Mouse (Mus musculus) cortical plate, adult 2 months (tissue): Measurements from ENCODE around the gene Fstl4.

Source experiments
- CTCF ChIP-seq: fragments of 200-500 bp; IDR thresholded peaks from 2 replicates; pipeline ENCODE4 v1.5.1; 2011; ENCODE audit warnings: mild to moderate bottlenecking, control low read depth, low read length; ENCODE audit not compliant: insufficient read depth; ENCODE audit errors: extremely low read depth
- POLR2A ChIP-seq: fragments of 200-500 bp; IDR thresholded peaks from 2 replicates; pipeline ENCODE4 v1.6.1; 2011; ENCODE audit warnings: mild to moderate bottlenecking, low read length, control low read depth; ENCODE audit not compliant: insufficient read depth; ENCODE audit errors: extremely low read depth

DNA sequence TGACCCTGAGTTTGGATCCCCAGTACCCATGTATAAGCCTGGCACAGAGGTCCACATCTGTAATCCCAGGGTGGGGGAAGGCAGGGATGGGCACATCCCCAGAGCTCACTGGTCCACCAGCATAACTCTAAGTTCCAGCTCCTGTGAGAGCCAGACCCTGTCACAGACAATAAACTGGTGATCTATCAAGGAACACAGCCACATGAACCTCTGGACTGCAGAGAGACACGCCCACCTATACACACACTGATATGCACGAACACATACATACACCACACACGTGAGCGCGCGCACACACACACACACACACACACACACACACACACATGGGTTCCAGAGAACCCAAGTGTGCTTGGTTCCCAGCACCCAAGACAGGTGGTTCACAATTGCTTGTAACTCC is 344.4 kb downstream of the Fstl4 start:
- TF ChIP-seq CTCF (no peak), POLR2A (no peak)
